Mouse (Mus musculus): ENCODE data around the gene Espnl.
A peak's percentile ranks its signal among the peaks of the same experiment; 100 is the strongest.

The Espnl gene

GRCm38 (mm10) chr1:91321760-91322438 lies at the start of gene Espnl:
Gene Espnl (plus strand): TSS chr1:91322075.
- DNase-seq (ENCODE audit: low read depth in 2 of 2, low spot score in 2 of 2), result no peak

- no peak for DNase-seq (ENCODE audit: low read depth in 2 of 2, low spot score in 2 of 2)
These were observed 49.6 kb upstream of the Espnl start for GRCm38 (mm10) chr1:91272260-91272659.

DNA sequence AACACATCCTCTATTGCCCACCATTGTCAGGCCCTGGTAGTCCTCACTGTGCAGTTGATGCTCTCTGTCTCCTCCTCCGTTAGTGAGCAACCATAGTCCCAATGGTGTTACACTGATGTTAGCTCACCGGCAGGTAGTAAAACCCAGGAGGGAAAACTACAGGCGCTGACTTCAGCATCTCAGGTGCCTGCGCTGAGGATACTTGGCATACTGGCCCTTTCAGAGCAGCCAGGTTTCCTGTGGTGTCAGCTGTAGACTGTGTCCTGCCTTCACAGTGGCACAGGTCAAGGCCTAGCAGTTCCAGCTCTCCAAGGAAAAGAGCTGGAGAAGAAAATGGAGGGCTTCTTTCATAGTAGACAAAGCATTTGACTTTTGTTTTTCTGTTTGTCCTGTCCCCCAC lies 45.3 kb upstream of the Espnl start:
- no peak for DNase-seq (ENCODE audit: low read depth in 2 of 2, low spot score in 2 of 2)

DNA sequence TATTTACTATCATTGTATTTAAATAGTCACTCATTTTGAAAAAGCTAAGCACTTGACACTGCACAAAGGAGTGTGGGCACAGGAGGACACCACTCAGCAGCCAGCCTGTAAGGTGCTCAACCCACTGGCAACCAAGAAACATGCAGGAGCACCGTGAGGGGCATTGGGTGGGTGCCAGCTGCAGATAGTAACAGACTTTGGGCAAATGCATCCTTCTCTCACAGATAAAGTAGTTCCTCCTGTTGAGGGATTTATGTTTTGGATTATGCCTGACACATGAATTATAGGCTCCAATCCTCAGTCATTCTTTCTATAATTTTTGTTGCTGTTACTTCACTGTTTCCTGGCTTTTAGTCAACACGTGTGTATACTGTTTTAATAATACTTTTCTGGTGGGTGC lies 44.4 kb upstream of the Espnl start:
- DNase-seq (ENCODE audit: low read depth in 2 of 2, low spot score in 2 of 2), result no peak

- DNase-seq (ENCODE audit: low read depth in 2 of 2, low spot score in 2 of 2), result no peak
These were observed 43.3 kb upstream of the Espnl start for GRCm38 (mm10) chr1:91278410-91279119.

- no peak for DNase-seq (ENCODE audit: low read depth in 2 of 2, low spot score in 2 of 2)
These were observed 42.7 kb upstream of the Espnl start for GRCm38 (mm10) chr1:91279126-91279525.

DNA sequence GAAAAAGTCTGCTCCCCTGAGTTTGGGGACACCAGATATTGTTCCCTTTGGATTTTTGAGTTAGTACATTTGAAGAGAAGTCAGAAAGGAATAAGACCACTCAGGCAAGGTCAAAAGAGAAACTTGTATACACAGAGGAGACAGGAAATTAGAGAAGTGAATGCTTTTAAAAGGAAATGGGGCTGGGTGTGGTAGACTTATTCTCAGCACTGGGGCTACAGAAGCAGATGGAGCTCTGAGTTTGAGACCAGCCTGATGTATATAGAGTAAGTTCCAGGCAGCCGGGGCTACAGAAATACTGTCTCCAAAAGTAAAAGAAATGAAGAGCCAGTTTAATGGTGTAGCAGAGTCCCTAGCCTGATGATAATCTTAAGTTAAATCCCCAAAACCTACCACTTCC lies 39.3 kb upstream of the Espnl start:
- no peak for DNase-seq (ENCODE audit: low read depth in 2 of 2, low spot score in 2 of 2)

DNA sequence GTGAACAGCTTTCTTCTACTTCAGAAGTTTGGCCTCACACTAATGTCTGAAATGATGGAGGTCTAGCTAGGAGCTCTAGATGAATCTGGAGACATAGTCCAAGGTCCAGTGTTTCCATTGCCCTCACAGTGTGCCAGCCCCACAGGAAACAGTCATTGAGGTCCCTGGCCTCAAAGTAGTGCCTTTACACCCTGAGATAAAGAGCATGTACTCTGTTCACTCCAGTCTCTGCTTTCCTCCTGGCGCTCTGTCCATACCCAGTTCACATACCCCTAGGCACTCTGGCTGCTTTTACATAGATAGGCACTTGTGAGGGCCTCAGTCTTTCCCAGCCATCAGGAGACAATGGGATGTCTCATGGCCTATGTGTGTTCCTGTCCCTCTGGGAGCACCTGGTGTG lies 32.5 kb upstream of the Espnl start:
- no peak for DNase-seq (ENCODE audit: low read depth in 2 of 2, low spot score in 2 of 2)

DNA sequence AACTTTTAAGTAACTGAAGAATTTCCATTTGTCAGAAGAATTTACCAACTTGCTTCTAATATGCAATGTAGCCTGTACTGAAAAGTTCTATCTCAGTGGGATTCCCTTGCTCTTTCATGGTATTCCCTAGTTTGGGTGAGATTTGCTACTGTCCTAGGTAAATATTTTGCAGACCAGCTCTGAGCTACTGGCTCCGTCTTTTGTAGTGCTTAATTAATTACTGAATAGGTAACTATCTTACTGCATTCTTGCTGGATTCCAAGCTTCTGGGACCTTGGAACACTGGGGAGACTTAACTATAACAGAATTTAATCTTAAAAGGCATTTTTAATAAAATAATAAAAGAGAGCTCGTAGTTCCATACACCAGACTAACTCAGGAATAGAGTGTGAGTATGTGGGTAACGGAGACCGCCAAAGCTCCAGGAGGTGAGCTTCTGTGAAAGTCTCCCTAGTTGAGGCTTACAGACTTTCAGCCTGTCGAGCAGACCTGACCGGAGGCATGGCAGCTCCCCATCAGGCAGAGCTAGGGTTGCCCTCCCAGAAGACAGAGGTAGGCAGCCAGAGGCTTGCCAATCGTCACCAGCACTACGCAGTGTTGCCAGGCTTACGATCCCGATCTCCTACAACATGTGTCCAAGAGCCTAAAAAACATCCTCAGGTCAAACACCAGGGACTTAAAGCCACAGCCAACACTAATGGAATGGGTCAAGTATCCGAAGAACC lies 29.6 kb upstream of the Espnl start:
- DNase-seq (ENCODE audit: low read depth in 2 of 2, low spot score in 2 of 2), result no peak

DNA sequence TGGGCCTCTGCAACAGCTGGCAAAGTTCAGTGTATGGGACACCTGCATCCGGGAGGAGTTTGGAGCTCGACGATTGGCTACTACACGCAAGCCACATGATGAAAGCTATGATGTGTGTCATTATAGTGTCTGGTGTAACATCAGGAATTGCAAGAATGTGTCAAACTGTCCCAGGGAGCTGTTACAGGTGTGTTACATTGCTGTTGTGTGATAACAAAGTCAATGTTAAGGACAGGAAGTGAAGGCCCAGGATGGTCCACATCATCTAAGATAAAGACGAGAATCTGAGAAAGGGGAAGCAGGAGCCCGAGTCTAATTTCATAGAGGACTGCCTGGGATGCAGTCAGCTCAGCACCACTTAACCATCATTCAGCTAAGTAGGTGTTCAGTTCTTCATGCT lies 26.3 kb upstream of the Espnl start:
- DNase-seq (ENCODE audit: low read depth in 2 of 2, low spot score in 2 of 2), result no peak

DNA sequence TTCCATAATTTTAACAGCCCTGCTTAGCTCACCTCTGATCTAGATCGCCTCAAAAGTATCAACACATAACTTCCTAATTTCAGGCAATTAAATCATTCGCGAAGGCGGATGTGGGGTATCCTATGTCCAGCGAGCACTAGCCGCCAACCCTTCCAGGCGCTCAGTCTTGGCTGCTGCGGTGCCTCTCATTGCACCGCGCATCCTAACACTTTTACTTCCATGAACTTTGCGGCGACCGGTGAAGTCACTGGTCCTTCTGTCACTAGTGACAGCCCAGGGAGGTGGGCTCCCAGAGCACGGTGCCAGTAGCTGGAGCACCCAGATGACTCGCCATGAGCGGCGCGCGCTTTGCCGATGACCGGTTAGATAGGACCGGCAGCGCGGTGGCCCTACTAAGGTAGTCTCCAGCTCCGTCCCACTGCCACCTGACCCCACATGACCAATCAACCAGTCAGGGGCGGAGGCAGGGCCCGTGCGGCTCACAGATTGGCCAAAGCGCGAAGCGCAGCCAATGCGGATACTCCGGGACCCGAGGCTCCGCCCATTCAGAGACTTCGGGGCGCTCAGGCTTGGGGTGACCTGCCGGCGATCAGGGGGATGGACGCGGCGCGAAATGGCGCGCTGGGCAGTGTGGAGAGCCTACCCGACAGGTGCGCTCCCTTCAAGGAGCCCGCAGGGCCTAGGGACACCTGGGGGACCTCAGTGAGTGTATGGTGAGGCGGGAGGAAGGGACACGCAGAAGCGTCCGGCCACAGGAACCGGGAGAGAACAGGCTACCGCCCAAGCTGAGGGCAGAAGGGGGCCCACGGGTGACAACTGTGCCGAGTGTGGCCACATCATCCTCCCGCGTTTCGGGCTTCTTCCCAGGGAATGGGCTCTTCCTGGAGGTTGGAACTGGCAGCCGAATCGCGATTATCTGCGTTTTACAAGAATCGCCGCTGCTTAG lies 23.8 kb upstream of the Espnl start, which contains the start of gene Scly:
Gene Scly, plus strand, starts transcription at position 540 of the 946 bp plus-strand sequence.
- peak; percentile 89 for DNase-seq (ENCODE audit: low read depth in 2 of 2, low spot score in 2 of 2)

DNA sequence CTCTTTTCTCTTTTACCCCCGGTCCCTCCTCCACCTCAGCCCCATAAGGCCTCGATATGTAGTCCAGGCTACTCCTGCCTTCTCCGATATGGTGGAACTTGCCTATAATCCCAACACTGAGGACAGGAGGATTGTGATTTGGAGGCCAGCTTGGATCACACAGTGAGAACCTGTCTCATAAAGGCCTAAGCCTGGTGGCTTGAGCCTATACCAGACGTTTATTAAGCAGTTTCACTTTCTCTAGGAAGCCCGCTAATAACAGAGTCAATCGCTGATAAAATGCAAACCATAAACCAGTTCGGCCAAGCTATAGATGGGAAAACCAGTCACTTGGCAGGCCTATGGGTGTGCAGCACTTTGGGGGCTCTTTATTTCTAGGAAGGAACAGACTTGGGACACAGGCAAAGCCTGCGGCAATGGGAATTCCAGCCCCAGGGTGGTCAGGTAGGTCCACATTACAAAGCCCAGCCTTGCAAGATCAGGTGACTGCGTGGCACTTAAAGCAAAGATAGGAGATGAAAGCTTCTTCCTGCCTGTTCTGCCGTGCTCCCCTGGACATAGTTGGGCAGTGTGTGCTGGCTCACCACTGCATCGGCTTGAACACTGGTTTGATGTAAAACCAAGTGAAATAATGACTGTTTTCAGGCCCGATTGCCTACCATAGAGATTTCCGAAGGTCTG lies 22.7 kb upstream of the Espnl start:
- no peak for DNase-seq (ENCODE audit: low read depth in 2 of 2, low spot score in 2 of 2)

DNA sequence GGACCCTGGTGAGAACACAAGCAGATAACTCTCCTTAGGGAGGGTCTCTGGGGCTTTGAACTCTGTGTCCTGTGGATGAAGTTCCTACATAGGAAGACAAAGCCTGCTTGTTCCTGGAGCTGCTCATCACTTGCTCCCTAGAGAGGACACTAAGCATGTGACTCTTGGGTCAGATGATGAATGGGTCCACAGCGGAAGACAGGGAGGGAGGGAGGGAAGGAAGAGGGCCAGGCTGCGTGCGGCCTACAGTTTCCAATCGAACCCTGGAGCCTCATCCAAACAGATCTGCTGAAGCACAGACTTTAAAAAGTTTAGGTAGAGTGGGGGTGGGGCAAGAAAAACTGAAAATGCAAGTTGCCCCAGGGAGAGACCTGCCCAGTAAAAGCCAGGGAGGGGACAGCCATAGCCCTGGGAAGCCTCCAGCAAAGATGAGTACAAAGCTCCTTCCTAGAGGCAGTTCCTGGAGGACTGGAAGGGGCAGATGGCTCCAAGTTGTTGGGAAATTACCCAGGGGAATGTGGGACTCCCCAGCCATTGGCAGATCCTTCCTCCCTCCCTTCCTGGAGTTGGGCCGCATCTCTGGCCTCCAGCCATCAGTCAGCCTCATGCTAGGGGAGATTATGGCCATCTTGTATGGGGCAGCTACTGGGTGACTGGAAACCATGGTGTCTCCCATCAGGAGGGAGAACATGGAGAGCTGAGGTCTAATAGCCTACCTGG lies 22.0 kb upstream of the Espnl start:
- no peak for DNase-seq (ENCODE audit: low read depth in 2 of 2, low spot score in 2 of 2)

GRCm38 (mm10) chr1:91301206-91301920 lies 20.5 kb upstream of the Espnl start:
- no peak for DNase-seq (ENCODE audit: low read depth in 2 of 2, low spot score in 2 of 2)

GRCm38 (mm10) chr1:91302021-91302420 lies 19.9 kb upstream of the Espnl start:
- no peak for DNase-seq (ENCODE audit: low read depth in 2 of 2, low spot score in 2 of 2)

- DNase-seq (ENCODE audit: low read depth in 2 of 2, low spot score in 2 of 2), result no peak
These were observed 17.3 kb upstream of the Espnl start for GRCm38 (mm10) chr1:91304621-91305020.

- DNase-seq (ENCODE audit: low read depth in 2 of 2, low spot score in 2 of 2), result no peak
These were observed 12.3 kb upstream of the Espnl start for GRCm38 (mm10) chr1:91309366-91310085.

DNA sequence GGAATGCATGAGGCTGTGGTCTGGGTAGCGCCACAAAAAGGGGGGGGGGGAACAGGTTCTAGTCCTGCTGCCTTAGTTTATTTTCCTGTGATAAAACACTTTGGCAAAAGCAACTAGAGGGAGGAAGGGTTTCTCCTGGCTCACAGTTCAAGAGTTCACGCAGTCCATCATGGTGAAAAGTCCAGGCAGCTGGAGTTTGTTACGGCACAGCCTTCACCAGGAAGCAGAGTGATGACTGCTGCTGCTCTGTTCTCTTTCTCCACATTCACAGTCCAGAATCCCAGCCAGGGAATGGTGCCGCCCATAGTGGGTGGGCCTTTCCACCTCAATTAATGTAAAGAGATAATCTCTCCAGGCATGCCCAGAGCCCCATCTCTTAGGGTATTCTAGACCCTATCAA lies 9.6 kb upstream of the Espnl start:
- DNase-seq (ENCODE audit: low read depth in 2 of 2, low spot score in 2 of 2), result no peak

DNA sequence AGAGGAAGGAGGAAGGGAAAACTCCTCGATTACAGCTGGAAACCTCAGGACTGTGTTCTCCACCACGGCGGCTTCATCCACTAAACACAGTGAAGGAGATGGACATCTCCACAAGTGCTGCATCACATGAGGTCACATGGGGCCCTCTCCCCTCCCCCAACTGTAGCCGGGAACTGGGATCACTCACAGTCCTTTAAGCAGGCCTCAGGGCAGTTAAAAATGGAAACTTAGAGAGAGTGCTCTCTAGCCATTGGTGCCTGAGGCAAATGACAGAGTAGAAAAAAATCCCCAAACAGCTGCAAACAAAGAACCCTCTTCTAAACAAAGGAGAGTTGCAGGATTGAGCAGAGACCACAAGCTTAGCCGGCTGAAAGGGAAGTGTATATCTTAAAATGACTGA lies 8.6 kb upstream of the Espnl start:
- DNase-seq (ENCODE audit: low read depth in 2 of 2, low spot score in 2 of 2), result no peak
